ENCODE assay signal across 8 mouse cellular contexts in the genomic region with DNA sequence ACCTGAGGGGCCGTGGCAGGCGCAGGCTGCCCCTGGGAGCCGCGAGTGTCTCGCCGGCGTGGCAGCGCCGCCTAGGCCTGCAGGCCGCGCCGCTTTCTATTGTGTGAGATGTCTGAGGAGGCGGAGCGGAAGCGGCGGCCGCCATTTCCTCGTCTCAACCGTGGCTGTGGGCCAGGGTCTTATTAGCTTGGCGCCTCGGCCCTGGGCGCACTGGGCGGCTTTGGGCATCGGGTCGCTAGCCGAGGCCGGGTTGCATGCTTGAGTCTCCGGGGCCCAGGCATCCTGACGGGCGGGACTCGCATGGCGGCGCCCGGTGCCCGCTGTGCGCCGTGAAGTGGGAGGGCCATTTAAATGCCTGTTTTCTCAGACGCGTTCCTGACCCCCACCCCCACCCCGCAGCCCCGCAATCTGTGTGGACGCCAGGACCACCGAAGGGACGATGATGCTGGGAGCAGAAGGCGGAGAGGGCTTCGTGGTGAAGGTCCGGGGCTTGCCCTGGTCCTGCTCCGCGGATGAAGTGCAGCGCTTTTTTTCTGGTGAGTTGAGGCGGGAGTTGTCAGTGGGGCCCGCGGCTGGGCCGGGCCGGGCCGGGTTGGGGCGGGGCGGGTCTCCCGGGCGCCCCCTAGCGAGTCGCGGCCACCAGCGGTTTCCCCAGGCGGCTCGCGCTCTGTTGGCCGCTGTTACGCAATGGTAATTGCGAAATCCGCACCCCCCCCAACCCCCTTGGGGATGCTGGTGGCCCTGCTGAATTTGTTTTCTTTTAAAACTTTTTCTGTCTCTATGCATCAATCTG. TPM values are rescaled to one million over a fixed set of nuclear protein-coding genes. Genes with fewer than 3 reads are reported as not detected.
A peak's percentile ranks its signal among the peaks of the same experiment; 100 is the strongest.
DNase-seq lines count a peak whose midpoint lies in the region; ATAC-seq and TF ChIP-seq lines count a peak whose summit lies in the region.

No protein-coding gene starts in this region.

- no peaks in the 10 kb centered on the region for H3K27me3 ChIP-seq in MEL (ENCODE audit: control insufficient read depth in 1 of 2, insufficient read depth in 2 of 2, low read length in 2 of 2)
- no peaks in the 10 kb centered on the region for H3K27me3 ChIP-seq in lung, embryonic 16.5 days (ENCODE audit: control insufficient read depth, insufficient read depth, low read depth, low read length)

- peak; percentile 83 for DNase-seq in MEL (ENCODE audit: low read depth, low spot score)
- DNase-seq in cerebellum, adult 8-10 months: peak; percentile 76
- DNase-seq in forelimb bud, embryonic 11.5 days (ENCODE audit: low read depth, low spot score): peak; percentile 70
- DNase-seq in layer of hippocampus, adult 9-10 months (ENCODE audit: low spot score): peak; percentile 47
- DNase-seq in ovary, adult 18-20 months (ENCODE audit: low spot score): peak; percentile 75
- DNase-seq in thymus, postnatal 0 days (ENCODE audit: low spot score): peak; percentile 83

- TF ChIP-seq RAD21 in MEL (IDR thresholded peaks at IDR 0.05; ENCODE audit: low read depth, low read length): no peak

- peak overlapping the region; percentile 90 for H3K4me2 ChIP-seq in lung, embryonic 16.5 days (ENCODE audit: low read depth, low read length)

- H3K4me3 ChIP-seq in MEL (ENCODE audit: control insufficient read depth in 1 of 2, insufficient read depth in 1 of 2, low read depth in 2 of 2, low read length in 2 of 2): peak overlapping the region; percentile 62 to 93
- H3K4me3 ChIP-seq in lung, embryonic 16.5 days (ENCODE audit: low read length): peak overlapping the region; percentile 100

- H3K4me1 ChIP-seq in MEL (ENCODE audit: control insufficient read depth in 1 of 2, insufficient read depth in 2 of 2, low read length in 2 of 2): peaks cover 0 to 15% of the 10 kb centered on the region in 2 experiments; a peak in 3 of 4 replicates
- peaks cover 17% of the 10 kb centered on the region for H3K4me1 ChIP-seq in lung, embryonic 16.5 days (replicated peaks; ENCODE audit: control insufficient read depth, insufficient read depth, low read length)

- peak overlapping the region; percentile 99 for H3K27ac ChIP-seq in MEL (ENCODE audit: control insufficient read depth, low read depth, low read length)
- H3K27ac ChIP-seq in lung, embryonic 16.5 days (ENCODE audit: low read length): peak overlapping the region; percentile 100

- peak overlapping the region; percentile 98 for H3K9ac ChIP-seq in MEL (ENCODE audit: control insufficient read depth, low read depth, low read length, poor library complexity, severe bottlenecking)
- peak overlapping the region; percentile 99 for H3K9ac ChIP-seq in lung, embryonic 16.5 days (ENCODE audit: low read length)

- peak in 1 of 2 experiments; percentile 25; a peak in 1 of 4 replicates for TF ChIP-seq EP300 in MEL (IDR thresholded peaks at IDR 0.05; ENCODE audit: low read depth in 1 of 2, low read length in 2 of 2)

- peaks cover 37 to 45% of the 10 kb centered on the region in 2 experiments for H3K36me3 ChIP-seq in MEL (ENCODE audit: control insufficient read depth in 1 of 2, insufficient read depth in 2 of 2, low read length in 2 of 2)
- peaks cover 14% of the 10 kb centered on the region for H3K36me3 ChIP-seq in lung, embryonic 16.5 days (ENCODE audit: control insufficient read depth, insufficient read depth, low read length)

- peak; percentile 36 to 92 (median 79); a peak in 5 of 6 replicates for TF ChIP-seq CTCF in MEL (IDR thresholded peaks at IDR 0.05 in 2 of 3, conservative IDR thresholded peaks at IDR 0.05 in 1 of 3; ENCODE audit: control insufficient read depth in 1 of 3, insufficient read depth in 1 of 3, low read depth in 2 of 3, low read length in 3 of 3, poor library complexity in 1 of 3, severe bottlenecking in 1 of 3)

- TF ChIP-seq POLR2A in MEL (IDR thresholded peaks at IDR 0.05; ENCODE audit: control insufficient read depth in 1 of 2, insufficient read depth in 1 of 2, low read depth in 1 of 2, low read length in 2 of 2, poor library complexity in 1 of 2): no peak; a peak in 1 of 4 replicates

- H3K79me2 ChIP-seq in MEL (ENCODE audit: control insufficient read depth, insufficient read depth, low read length, poor library complexity): peaks cover 31% of the 10 kb centered on the region

- no peaks in the 10 kb centered on the region for H3K9me3 ChIP-seq in MEL (replicated peaks; ENCODE audit: insufficient read depth, low read length)
- H3K9me3 ChIP-seq in lung, embryonic 16.5 days (ENCODE audit: control insufficient read depth, low read length): no peaks in the 10 kb centered on the region

- peak; percentile 18 to 22; a peak in 3 of 4 replicates for ATAC-seq in hematopoietic stem cell, adult 5-6 weeks (replicated peaks in 1 of 2; ENCODE audit: insufficient read depth in 1 of 2, low FRiP score in 2 of 2, low TSS enrichment in 1 of 2, low read depth in 1 of 2, poor library complexity in 2 of 2, severe bottlenecking in 2 of 2)
- ATAC-seq in lung, embryonic 16.5 days (ENCODE audit: low read depth): peak; percentile 79

- under 1% methylated on average over 70 of the region's 71 CpGs for WGBS in lung, embryonic 16.5 days

TF ChIP-seq in MEL, 35 proteins besides CTCF, POLR2A, EP300 and RAD21 (continues in another document):
- TF ChIP-seq ZNF384 (IDR thresholded peaks at IDR 0.05; ENCODE audit: low read depth, low read length) (no peak), MAFK (IDR thresholded peaks at IDR 0.05; ENCODE audit: borderline replicate concordance, low read depth, low read length) (no peak), UBTF (IDR thresholded peaks at IDR 0.05; ENCODE audit: borderline replicate concordance, insufficient read depth, low read depth, low read length) (peak; percentile 94; the same call in 1 of the 2 replicates), MYC (IDR thresholded peaks at IDR 0.05; ENCODE audit: low read depth, low read length) (no peak), MEF2A (IDR thresholded peaks at IDR 0.05; ENCODE audit: extremely low read depth, insufficient replicate concordance, low read depth, low read length, poor library complexity, severe bottlenecking) (no peak), KAT2A (conservative IDR thresholded peaks at IDR 0.05; ENCODE audit: low read depth, low read length) (no peak; the same call in none of the 2 replicates), POLR2AphosphoS2 (IDR thresholded peaks at IDR 0.05; ENCODE audit: low read length) (no peak; the same call in 1 of the 2 replicates), ZMIZ1 (IDR thresholded peaks at IDR 0.05; ENCODE audit: low read depth, low read length) (no peak; the same call in 1 of the 2 replicates), TBP (IDR thresholded peaks at IDR 0.05; ENCODE audit: low read depth, low read length) (no peak), MYB (IDR thresholded peaks at IDR 0.05; ENCODE audit: low read depth, low read length) (no peak), MXI1 (IDR thresholded peaks at IDR 0.05; ENCODE audit: low read depth, low read length) (peak; percentile 66; the same call in 1 of the 2 replicates), GATA1 (IDR thresholded peaks at IDR 0.05; ENCODE audit: low read depth, low read length) (no peak), MAZ (IDR thresholded peaks at IDR 0.05; ENCODE audit: low read depth, low read length) (peak; percentile 82; the same call in 1 of the 2 replicates), SIN3A (IDR thresholded peaks at IDR 0.05; ENCODE audit: low read length) (peak; percentile 80), POLR2AphosphoS5 (IDR thresholded peaks at IDR 0.05; ENCODE audit: borderline replicate concordance, low read depth, low read length) (no peak), ZC3H11A (IDR thresholded peaks at IDR 0.05; ENCODE audit: low read depth, low read length) (no peak), NELFE (IDR thresholded peaks at IDR 0.05; ENCODE audit: low read depth, low read length) (no peak), MAX (IDR thresholded peaks at IDR 0.05; ENCODE audit: low read length) (no peak), JUND (IDR thresholded peaks at IDR 0.05; ENCODE audit: low read depth, low read length) (no peak), E2F4 (IDR thresholded peaks at IDR 0.05; ENCODE audit: borderline replicate concordance, low read depth, low read length) (no peak), GABPA (IDR thresholded peaks at IDR 0.05; ENCODE audit: low read depth, low read length) (no peak), ZKSCAN1 (IDR thresholded peaks at IDR 0.05; ENCODE audit: low read depth, low read length) (0 out of 2 replicates have a peak, but pooled peaks have one; percentile 12)

RNA-seq across cellular contexts. Expression of gene Hnrnph1, which starts 1.3 kb away (rescaled TPM):
- 227 and 232 TPM in 2 replicates for total RNA-seq in MEL (2012; rRNA removed)
- 100 to 1,000 TPM; 425 to 552 TPM for polyA plus RNA-seq in MEL (2012; ENCODE audit: insufficient read depth in 1 of 2, insufficient read length in 2 of 2, low read depth in 1 of 2, low replicate concordance in 2 of 2, missing spikeins in 1 of 2)
- total RNA-seq in hematopoietic stem cell, adult 5-6 weeks (2017): 1,107 and 1,206 TPM in 2 replicates
- 474 and 483 TPM in 2 replicates for polyA plus RNA-seq in lung, embryonic 16.5 days (2015; fragmentation: Nextera tagmentation; extraction: Ambion mirVana)
- polyA plus RNA-seq in thymus, postnatal 0 days (2015; fragmentation: Nextera tagmentation; extraction: Ambion mirVana): 350 and 356 TPM in 2 replicates

RNA-seq across cellular contexts. Expression of gene Cby3, which starts 23.8 kb away (rescaled TPM):
- total RNA-seq in MEL (2012; rRNA removed): 0.23 and 0.42 TPM in 2 replicates
- polyA plus RNA-seq in MEL (2012; ENCODE audit: insufficient read depth in 1 of 2, insufficient read length in 2 of 2, low read depth in 1 of 2, low replicate concordance in 2 of 2, missing spikeins in 1 of 2): under 1 TPM in 1 of 2 experiments, not detected in 1; 0.31 TPM
- total RNA-seq in hematopoietic stem cell, adult 5-6 weeks (2017): not detected in 2 replicates
- polyA plus RNA-seq in lung, embryonic 16.5 days (2015; fragmentation: Nextera tagmentation; extraction: Ambion mirVana): 0.43 and 0.45 TPM in 2 replicates
- not detected in 2 replicates for polyA plus RNA-seq in thymus, postnatal 0 days (2015; fragmentation: Nextera tagmentation; extraction: Ambion mirVana)

RNA-seq across cellular contexts. Expression of gene Canx, which starts 52.6 kb away (rescaled TPM):
- 785 and 867 TPM in 2 replicates for total RNA-seq in MEL (2012; rRNA removed)
- 100 to 1,000 TPM; 390 to 464 TPM for polyA plus RNA-seq in MEL (2012; ENCODE audit: insufficient read depth in 1 of 2, insufficient read length in 2 of 2, low read depth in 1 of 2, low replicate concordance in 2 of 2, missing spikeins in 1 of 2)
- 717 and 931 TPM in 2 replicates for total RNA-seq in hematopoietic stem cell, adult 5-6 weeks (2017)
- 329 and 349 TPM in 2 replicates for polyA plus RNA-seq in lung, embryonic 16.5 days (2015; fragmentation: Nextera tagmentation; extraction: Ambion mirVana)
- 196 and 213 TPM in 2 replicates for polyA plus RNA-seq in thymus, postnatal 0 days (2015; fragmentation: Nextera tagmentation; extraction: Ambion mirVana)

RNA-seq across cellular contexts. Expression of gene Rufy1, which starts 52.8 kb away (rescaled TPM):
- 13.8 and 18.4 TPM in 2 replicates for total RNA-seq in MEL (2012; rRNA removed)
- polyA plus RNA-seq in MEL (2012; ENCODE audit: insufficient read depth in 1 of 2, insufficient read length in 2 of 2, low read depth in 1 of 2, low replicate concordance in 2 of 2, missing spikeins in 1 of 2): 10 to 100 TPM in 1 of 2 experiments, not detected in 1; 17.8 TPM
- 40.5 and 43.5 TPM in 2 replicates for total RNA-seq in hematopoietic stem cell, adult 5-6 weeks (2017)
- polyA plus RNA-seq in lung, embryonic 16.5 days (2015; fragmentation: Nextera tagmentation; extraction: Ambion mirVana): 23.6 and 26.6 TPM in 2 replicates
- polyA plus RNA-seq in thymus, postnatal 0 days (2015; fragmentation: Nextera tagmentation; extraction: Ambion mirVana): 13.0 and 13.6 TPM in 2 replicates

Comparison
In these comparisons a context has a peak if more than half of its experiments do, and no peak if none do; other contexts are left out.
1. Peak in every context shown above with its lines: DNase-seq, ATAC-seq, H3K4me3 ChIP-seq and H3K27ac ChIP-seq.